Comparison of ENCODE assay signal across 13 mouse cellular contexts in the genomic region with DNA sequence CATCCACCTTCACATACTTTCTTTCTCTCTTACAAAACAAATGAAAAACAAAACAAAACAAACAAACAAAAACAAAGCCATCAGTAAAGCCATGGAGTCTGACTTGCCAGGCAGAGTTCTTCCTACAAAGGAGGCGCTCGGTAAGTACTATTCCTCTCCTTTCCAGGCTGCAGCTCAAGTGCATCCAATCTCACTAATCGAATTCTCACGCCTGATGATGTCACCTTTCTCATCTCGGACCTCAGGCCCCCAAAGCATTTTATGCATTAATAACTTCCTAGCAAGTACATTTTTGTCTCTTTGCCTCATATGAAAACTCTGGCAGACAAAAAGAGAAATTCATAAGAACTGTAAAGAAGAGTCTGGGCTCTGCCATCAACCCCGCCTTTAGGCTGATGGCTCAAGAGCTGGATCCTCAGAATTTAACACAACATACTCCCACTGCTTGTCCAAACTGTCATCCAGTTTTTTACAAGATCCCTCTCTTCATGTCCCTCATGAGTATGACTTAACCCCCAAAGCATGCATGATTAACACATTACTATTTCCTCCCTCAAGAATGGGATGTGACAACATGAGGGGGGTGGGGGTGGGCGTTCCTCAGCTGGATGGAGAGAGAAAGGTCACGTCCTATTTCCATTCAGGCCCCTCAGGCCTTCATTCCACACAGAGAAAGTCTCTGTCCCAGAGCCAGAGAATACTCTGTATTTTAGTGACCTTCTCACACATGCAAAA.
DNase-seq lines count a peak whose midpoint lies in the region; ATAC-seq and TF ChIP-seq lines count a peak whose summit lies in the region.
"Had no signal": no experiment of that assay in that cellular context is flagged by ENCODE, and none has a peak within 500 bp of the region (broad histone marks: within the 10 kb centered on the region; RNA-seq: fewer than 3 reads in every experiment).

No protein-coding gene starts in this region.

- DNase-seq in kidney, adult 18-20 months = no peak
- DNase-seq in MN1 (ENCODE audit: low spot score) = peak; percentile 45
- DNase-seq in brain, embryonic 14.5 days (ENCODE audit: low read depth) = peak; percentile 30
- peak; percentile 83 for DNase-seq in heart, postnatal 0 days (ENCODE audit: low spot score)
- DNase-seq in left cerebral cortex, adult 8-10 months (ENCODE audit: low spot score in 2 of 2) = no peak
- DNase-seq in frontal cortex, adult 2 months (ENCODE audit: extremely low spot score in 1 of 2, low spot score in 1 of 2) = no peak
- DNase-seq: cerebellum, postnatal 14 days; spleen, adult 18-20 months; thymus, postnatal 25 days had no signal

- no peaks in the 10 kb centered on the region for H3K9me3 ChIP-seq in kidney, embryonic 16.5 days (ENCODE audit: low read length)
- no peaks in the 10 kb centered on the region for H3K9me3 ChIP-seq in heart, postnatal 0 days (replicated peaks; ENCODE audit: control insufficient read depth, low read length)
- H3K9me3 ChIP-seq: forebrain, embryonic 10.5 days; G1E; midbrain, embryonic 12.5 days had no signal

- peak overlapping the region; percentile 2; the same call in 1 of the 2 replicates for H3K27ac ChIP-seq in kidney, embryonic 16.5 days (ENCODE audit: low read length)
- H3K27ac ChIP-seq in heart, postnatal 0 days (ENCODE audit: low read depth) = peak overlapping the region; percentile 78
- H3K27ac ChIP-seq: forebrain, embryonic 10.5 days; midbrain, embryonic 12.5 days had no signal

- no peaks in the 10 kb centered on the region for H3K27me3 ChIP-seq in kidney, embryonic 16.5 days (ENCODE audit: insufficient read depth, low read length)
- H3K27me3 ChIP-seq in heart, postnatal 0 days (ENCODE audit: control insufficient read depth, insufficient read depth, low read length) = no peaks in the 10 kb centered on the region
- H3K27me3 ChIP-seq: midbrain, embryonic 12.5 days had no signal

- H3K4me2 ChIP-seq in kidney, embryonic 16.5 days (replicated peaks; ENCODE audit: low read depth, low read length) = no peak overlapping the region
- H3K4me2 ChIP-seq in heart, postnatal 0 days (ENCODE audit: low read depth, low read length) = peak overlapping the region; percentile 19; the same call in 1 of the 2 replicates
- H3K4me2 ChIP-seq: midbrain, embryonic 12.5 days had no signal

- no peak for TF ChIP-seq POLR2A in brain, embryonic 14.5 days (IDR thresholded peaks at IDR 0.05; ENCODE audit: borderline replicate concordance, extremely low read depth, insufficient read depth, insufficient read length, poor library complexity, severe bottlenecking)

- peak; percentile 70; the same call in 1 of the 2 replicates for ATAC-seq in kidney, embryonic 16.5 days (ENCODE audit: low FRiP score, low TSS enrichment)
- ATAC-seq in heart, postnatal 0 days (ENCODE audit: insufficient read depth, low read depth) = peak; percentile 88

- no peak overlapping the region for H3K9ac ChIP-seq in kidney, embryonic 16.5 days (replicated peaks; ENCODE audit: low read length)
- no peak overlapping the region for H3K9ac ChIP-seq in heart, postnatal 0 days (replicated peaks; ENCODE audit: low read depth, low read length)
- H3K9ac ChIP-seq: midbrain, embryonic 12.5 days had no signal

- H3K36me3 ChIP-seq in kidney, embryonic 16.5 days (ENCODE audit: insufficient read depth, low read length) = no peaks in the 10 kb centered on the region
- no peaks in the 10 kb centered on the region for H3K36me3 ChIP-seq in heart, postnatal 0 days (replicated peaks; ENCODE audit: control insufficient read depth, insufficient read depth, low read length)
- H3K36me3 ChIP-seq: forebrain, embryonic 10.5 days; G1E; midbrain, embryonic 12.5 days had no signal

- no peak for TF ChIP-seq CTCF in brain, embryonic 14.5 days (IDR thresholded peaks at IDR 0.05; ENCODE audit: borderline replicate concordance, extremely low read depth, insufficient read depth, insufficient read length)
- TF ChIP-seq CTCF in heart, postnatal 0 days (IDR thresholded peaks at IDR 0.05; ENCODE audit: low read depth) = no peak

- no peak overlapping the region for H3K4me3 ChIP-seq in kidney, embryonic 16.5 days (ENCODE audit: low read length)
- no peak overlapping the region for H3K4me3 ChIP-seq in heart, postnatal 0 days (ENCODE audit: low read depth, low read length)
- H3K4me3 ChIP-seq: forebrain, embryonic 10.5 days; midbrain, embryonic 12.5 days had no signal

- peaks cover 9% of the 10 kb centered on the region for H3K4me1 ChIP-seq in kidney, embryonic 16.5 days (ENCODE audit: insufficient read depth, low read length)
- peaks cover 20% of the 10 kb centered on the region for H3K4me1 ChIP-seq in heart, postnatal 0 days (ENCODE audit: control insufficient read depth, insufficient read depth)

- 44% methylated on average over 8 of the region's 8 CpGs for whole genome bisulfite sequencing in kidney, embryonic 16.5 days
- WGBS in heart, postnatal 0 days = 23% methylated on average over 8 of the region's 8 CpGs

- no peak for TF ChIP-seq EP300 in heart, postnatal 0 days (IDR thresholded peaks at IDR 0.05; ENCODE audit: low read depth)

Comparison
In these comparisons a context has a peak if more than half of its experiments do, and no peak if none do; other contexts are left out.
1. DNase-seq: peak in MN1 (single experiment), brain, embryonic 14.5 days (single experiment) and heart, postnatal 0 days (single experiment); none in kidney, adult 18-20 months (single experiment), left cerebral cortex, adult 8-10 months (0 of 2) and frontal cortex, adult 2 months (0 of 2).